Mouse (Mus musculus) thymus, adult 2 months (tissue): ENCODE measurements around the gene Wipf2. TPM values are rescaled to one million over a fixed set of nuclear protein-coding genes. Genes with fewer than 3 reads are reported as not detected.

Experiments used
- DNase-seq: peaks from one replicate; pipeline ENCODE4 v3.0.0; 2021
- H3K27ac ChIP-seq: fragments of 200-500 bp; 2 replicates; pipeline ENCODE4 v1.5.1; 2012; ENCODE audit warnings: low read length, control low read depth; ENCODE audit not compliant: control insufficient read depth, insufficient read depth
- H3K27me3 ChIP-seq: fragments of 200-500 bp; 2 replicates; pipeline ENCODE4 v1.6.1; 2012; ENCODE audit warnings: mild to moderate bottlenecking, low read length, moderate library complexity, mixed read lengths; ENCODE audit not compliant: control insufficient read depth, insufficient read depth
- H3K36me3 ChIP-seq: fragments of 200-500 bp; 2 replicates; pipeline ENCODE4 v1.6.1; 2012; ENCODE audit warnings: mild to moderate bottlenecking, low read length, moderate library complexity; ENCODE audit not compliant: control insufficient read depth, insufficient read depth
- H3K4me1 ChIP-seq: fragments of 200-500 bp; replicated peaks from 2 replicates; pipeline ENCODE4 v1.6.1; 2012; ENCODE audit warnings: low read length; ENCODE audit not compliant: control insufficient read depth, insufficient read depth
- H3K4me3 ChIP-seq: fragments of 200-500 bp; 2 replicates; pipeline ENCODE4 v1.5.1; 2012; ENCODE audit warnings: mild to moderate bottlenecking, low read length, control low read depth, moderate library complexity; ENCODE audit not compliant: control insufficient read depth, insufficient read depth
- CTCF ChIP-seq: fragments of 200-500 bp; IDR thresholded peaks from 2 replicates; pipeline ENCODE4 v1.5.1; 2012; ENCODE audit warnings: mild to moderate bottlenecking, control low read depth, low read length, moderate library complexity, borderline replicate concordance; ENCODE audit not compliant: control insufficient read depth, poor library complexity, insufficient read depth; ENCODE audit errors: extremely low read depth
- POLR2A ChIP-seq: fragments of 200-500 bp; IDR thresholded peaks from 2 replicates; pipeline ENCODE4 v1.6.1; 2012; ENCODE audit warnings: mild to moderate bottlenecking, low read length, control low read depth, moderate library complexity; ENCODE audit not compliant: control insufficient read depth, poor library complexity, insufficient read depth; ENCODE audit errors: extremely low read depth
- WGBS: fragments of 180-500 bp; shearing (Covaris S2); methylation state at CpG from one replicate; pipeline ENCODE4 v1.1.7; 2018; 5-methylcytosine and 5-hydroxymethylcytosine counted together
- polyA plus RNA-seq: library from polyadenylated mRNA; depleted of rRNA; stranded (reverse); fragments of >200 nt; gene quantifications from 2 replicates; pipeline ENCODE4 v1.2.3, GENCODE M21; 2012

Gene Wipf2
- polyA plus RNA-seq, 1 experiment, result 23.9 TPM

DNA sequence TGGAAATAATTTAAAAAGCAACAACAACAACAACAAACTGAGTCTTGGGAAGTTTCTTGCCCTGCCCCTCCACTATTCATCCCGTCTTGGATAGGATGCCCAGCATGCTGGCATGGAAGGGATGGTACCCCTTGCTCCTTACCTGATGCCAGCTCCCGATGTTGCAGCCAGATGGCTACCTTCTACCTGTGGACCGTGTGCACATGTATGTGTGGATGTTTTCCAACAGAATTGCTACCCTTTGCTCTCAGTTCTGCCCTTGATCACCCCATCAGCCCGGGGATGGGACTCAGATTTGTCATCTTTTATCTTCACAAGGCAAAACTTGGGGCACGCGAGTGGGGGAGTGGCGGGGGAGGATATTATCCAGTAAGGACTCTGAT is 75.3 kb downstream of the Wipf2 start:
- H3K27ac ChIP-seq, result peak overlapping the region; percentile 70
- no peaks in the 10 kb centered on the region for H3K36me3 ChIP-seq
- H3K27me3 ChIP-seq, result no peaks in the 10 kb centered on the region
- H3K4me3 ChIP-seq, result peak overlapping the region; percentile 62
- 35% methylated on average over 7 of the region's 7 CpGs for WGBS
- no peak for DNase-seq
- peaks cover 67% of the 10 kb centered on the region for H3K4me1 ChIP-seq
- TF ChIP-seq CTCF (no peak), POLR2A (no peak)

DNA sequence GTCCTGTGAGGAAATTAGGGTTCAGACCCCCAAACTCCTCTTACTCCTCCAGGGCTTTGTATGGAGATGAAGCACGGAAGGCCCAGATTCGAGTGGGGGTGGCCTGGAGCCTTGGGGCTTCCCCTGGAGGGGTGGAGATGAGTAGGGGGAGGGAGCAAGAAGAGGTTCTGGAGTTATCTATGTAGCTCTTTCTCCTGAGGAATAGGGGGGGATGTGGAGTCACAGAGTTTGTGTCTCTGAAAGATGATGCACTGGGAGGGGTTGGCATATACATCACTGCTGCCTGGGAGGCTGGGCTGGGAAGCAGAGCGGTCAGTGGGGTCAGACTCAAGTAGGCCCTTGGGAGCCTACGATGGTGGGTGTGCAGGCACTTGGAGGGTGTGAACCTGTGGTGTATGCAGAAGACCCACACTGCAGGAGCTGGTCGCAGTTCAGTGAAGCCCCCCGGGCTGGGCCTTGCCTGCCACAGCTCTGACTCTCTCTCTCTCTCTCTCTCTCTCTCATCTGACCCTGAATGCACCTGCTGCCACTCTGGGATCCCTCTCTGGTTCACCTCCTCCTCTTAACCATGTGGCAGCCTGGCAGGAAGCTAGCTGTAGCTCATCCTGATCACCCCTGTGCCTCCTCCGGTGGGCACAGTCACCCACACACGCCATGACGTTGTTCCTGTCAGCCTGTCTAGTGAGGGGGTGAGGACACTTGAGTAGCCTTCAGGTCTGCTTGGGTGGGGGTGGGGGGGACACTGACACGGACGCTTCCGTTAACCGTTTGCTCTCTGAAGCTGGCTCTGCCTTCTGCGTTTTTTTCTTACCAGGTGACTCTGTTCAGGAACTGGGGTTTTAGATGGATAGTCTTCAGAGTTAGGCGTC is 75.9 kb downstream of the Wipf2 start:
- DNase-seq, result peak; percentile 69
- 0 out of 2 replicates have a peak, but pooled peaks have one; percentile 30 for TF ChIP-seq POLR2A
- TF ChIP-seq CTCF, result 0 out of 2 replicates have a peak, but pooled peaks have one; percentile 26
- Histone ChIP-seq H3K4me3 (peak overlapping the region; percentile 62), H3K4me1 (peaks cover 73% of the 10 kb centered on the region), H3K27me3 (no peaks in the 10 kb centered on the region), H3K27ac (peak overlapping the region; percentile 70), H3K36me3 (no peaks in the 10 kb centered on the region)
- WGBS, result 11% methylated on average over 15 of the region's 15 CpGs

DNA sequence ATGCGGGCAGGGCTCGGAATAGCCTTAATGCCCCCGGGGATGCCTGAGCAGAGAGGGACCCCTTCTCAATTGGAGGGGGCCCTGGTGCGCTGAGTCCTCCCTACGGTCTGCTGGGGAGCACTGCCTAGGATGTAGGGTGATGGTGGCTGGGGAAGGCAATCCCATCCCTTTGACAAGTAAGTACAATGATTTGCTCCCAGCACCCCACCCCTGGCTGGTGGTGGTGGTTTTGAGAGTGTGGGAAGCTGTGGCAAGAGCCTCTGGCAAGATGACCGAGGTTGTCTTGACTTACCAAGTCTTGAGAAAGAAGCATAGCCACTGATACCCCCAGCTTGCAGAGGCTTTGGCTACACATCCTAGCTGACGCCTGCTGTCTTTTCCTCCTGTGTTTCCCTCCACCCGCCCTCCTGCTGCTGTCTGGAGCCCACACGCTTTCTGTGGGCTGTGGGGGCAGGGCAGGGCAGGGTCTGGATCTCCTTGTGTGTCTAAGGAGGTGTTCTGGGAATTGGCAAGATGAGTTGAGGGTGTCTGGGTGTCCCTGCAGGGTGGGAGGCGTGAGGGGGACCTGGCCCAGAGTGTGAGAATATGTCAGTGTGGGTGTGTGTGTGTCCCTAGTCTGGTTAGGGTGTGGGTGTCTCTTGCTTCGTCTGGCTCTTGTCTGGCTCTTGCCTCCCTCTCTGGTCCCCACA is 76.7 kb downstream of the Wipf2 start:
- 20% methylated on average over 11 of the region's 11 CpGs for WGBS
- Histone ChIP-seq H3K36me3 (no peaks in the 10 kb centered on the region), H3K4me3 (peak overlapping the region; percentile 62), H3K27ac (peak overlapping the region; percentile 64), H3K27me3 (no peaks in the 10 kb centered on the region), H3K4me1 (peaks cover 80% of the 10 kb centered on the region)
- DNase-seq, result no peak
- 0 out of 2 replicates have a peak, but pooled peaks have one; percentile 7 for TF ChIP-seq POLR2A
- TF ChIP-seq CTCF, result no peak

DNA sequence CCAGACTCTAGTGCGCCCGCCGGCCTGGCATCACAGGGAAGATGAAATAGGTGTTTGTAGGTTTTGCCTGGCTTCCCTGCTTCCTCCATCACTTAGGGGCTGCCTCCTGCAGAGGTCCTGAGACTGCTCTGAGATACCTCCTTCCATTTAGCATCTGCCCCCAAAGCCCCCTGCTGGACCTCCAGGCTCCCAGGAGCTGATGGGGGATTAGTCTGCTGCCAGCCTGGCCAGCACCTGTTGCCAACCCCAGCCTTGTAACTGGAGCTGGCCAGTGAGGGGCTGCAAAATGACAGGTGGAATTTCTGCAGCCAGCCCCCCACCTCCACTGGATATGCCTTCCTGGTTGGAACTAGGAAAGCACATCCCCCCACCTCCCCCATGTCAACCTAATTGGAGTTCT is 77.3 kb downstream of the Wipf2 start:
- H3K27me3 ChIP-seq, result no peaks in the 10 kb centered on the region
- DNase-seq, result no peak
- no peaks in the 10 kb centered on the region for H3K36me3 ChIP-seq
- H3K27ac ChIP-seq, result peak overlapping the region; percentile 88; the same call in 1 of the 2 replicates
- 31% methylated on average over 3 of the region's 3 CpGs for WGBS
- TF ChIP-seq CTCF (no peak), POLR2A (no peak)
- peaks cover 87% of the 10 kb centered on the region for H3K4me1 ChIP-seq
- peak overlapping the region; percentile 62; the same call in 1 of the 2 replicates for H3K4me3 ChIP-seq

DNA sequence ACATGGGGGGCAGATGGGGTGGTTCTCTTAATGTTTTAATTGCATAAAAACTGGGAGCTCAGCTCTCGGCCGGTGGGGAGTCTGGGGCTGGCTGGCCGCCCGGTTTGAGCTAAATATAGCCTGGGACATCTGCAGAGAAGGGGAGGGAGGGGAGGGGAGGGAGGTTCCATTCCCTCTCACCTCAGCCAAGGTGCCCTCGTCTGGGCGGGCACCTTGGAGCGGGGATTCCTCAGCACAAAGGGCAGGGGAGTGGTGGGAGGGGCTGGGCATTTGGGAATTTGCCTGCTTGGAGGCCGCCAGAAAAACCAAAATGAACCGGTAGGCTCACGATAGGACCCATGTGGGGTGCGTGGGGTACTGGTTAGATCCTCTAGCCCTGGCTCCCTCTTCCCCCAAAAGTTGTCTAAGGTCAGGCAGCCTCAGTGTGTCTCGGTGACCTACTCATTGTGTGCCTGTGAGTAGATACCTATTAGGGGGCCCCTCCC is 77.9 kb downstream of the Wipf2 start:
- Histone ChIP-seq H3K27ac (peak overlapping the region; percentile 88), H3K4me1 (peaks cover 91% of the 10 kb centered on the region), H3K4me3 (peak overlapping the region; percentile 54), H3K27me3 (no peaks in the 10 kb centered on the region), H3K36me3 (no peaks in the 10 kb centered on the region)
- no peak for DNase-seq
- WGBS, result 1% methylated on average over 12 of the region's 12 CpGs
- no peak for TF ChIP-seq POLR2A
- 0 out of 2 replicates have a peak, but pooled peaks have one; percentile 2 for TF ChIP-seq CTCF

DNA sequence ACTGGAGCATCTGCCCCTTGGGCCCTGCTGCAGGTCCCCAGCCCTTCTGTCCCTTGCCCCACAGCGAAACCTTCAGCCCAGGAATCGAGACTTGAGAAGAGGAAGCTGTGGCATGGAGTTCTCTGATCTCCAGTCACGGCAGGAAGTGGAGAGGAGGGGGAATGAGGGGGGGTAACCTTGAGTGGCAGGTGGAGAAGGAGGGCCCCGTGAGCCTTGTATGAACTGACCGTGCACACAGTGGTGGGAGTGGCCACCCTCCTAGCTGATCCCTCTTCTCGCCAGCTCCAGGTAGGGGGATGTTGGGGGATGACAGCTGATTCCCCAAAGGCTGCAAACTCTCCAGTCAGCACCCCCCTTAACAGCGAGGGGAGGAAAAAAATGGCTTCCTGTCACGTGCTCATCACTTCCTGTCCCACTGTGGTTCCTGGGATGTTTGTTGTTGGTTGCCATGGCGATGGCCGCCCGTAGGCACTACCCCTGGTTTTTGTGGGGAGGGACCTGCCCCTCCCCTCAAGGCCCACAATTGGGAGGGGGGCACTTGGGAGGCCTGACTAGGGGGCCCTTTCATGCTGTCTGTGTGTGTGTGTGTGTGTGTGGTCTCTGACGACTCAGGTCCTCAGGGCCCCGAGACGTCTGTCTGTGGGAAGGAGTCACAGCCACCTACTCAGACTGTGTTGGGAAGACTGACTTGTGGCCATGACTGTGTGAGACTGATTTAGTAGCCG is 78.5 kb downstream of the Wipf2 start:
- WGBS, result under 1% methylated on average over 15 of the region's 15 CpGs
- Histone ChIP-seq H3K27me3 (no peaks in the 10 kb centered on the region), H3K4me1 (peaks cover 88% of the 10 kb centered on the region), H3K27ac (peak overlapping the region; percentile 88), H3K4me3 (peak overlapping the region; percentile 54), H3K36me3 (no peaks in the 10 kb centered on the region)
- TF ChIP-seq CTCF (no peak), POLR2A (no peak)
- DNase-seq, result peak; percentile 91
